Mouse (Mus musculus) liver, adult 2 months (tissue): ENCODE measurements around the gene Acacb.

Experiments used
- CTCF ChIP-seq: fragments of 200-500 bp; IDR thresholded peaks from 2 replicates; pipeline ENCODE4 v1.5.1; 2011; ENCODE audit warnings: low read depth, low read length, control low read depth
- POLR2A ChIP-seq: fragments of 200-500 bp; IDR thresholded peaks from 2 replicates; pipeline ENCODE4 v1.6.1; 2011; ENCODE audit warnings: low read length, control low read depth; ENCODE audit not compliant: insufficient read depth; ENCODE audit errors: extremely low read depth

DNA sequence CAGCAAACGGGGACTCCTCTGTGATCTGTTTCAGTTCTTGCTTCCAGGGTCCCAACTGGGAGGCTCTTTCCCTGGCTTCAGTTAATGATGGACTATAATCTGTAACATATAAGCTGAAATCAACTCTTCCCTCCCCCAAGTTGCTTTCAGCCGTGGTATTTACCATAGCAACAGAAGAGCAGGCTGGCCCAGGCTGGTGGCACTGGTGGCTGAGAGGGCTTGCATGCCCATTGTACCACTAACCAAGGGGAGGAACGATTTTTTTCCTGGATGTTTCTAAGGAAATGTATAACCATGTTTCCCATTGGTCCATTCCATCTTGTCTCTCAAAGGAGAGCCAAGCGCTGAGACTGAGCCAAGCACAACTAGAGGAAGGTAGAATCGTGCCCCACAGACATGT, 142.1 kb downstream of the Acacb start:
- TF ChIP-seq POLR2A (no peak), CTCF (no peak)
